Mouse (Mus musculus): ENCODE results near the gene Fbxo9.
"Not testable (repeated sequence)": the region's sequence is repeated elsewhere in the genome, so short reads cannot be mapped to it uniquely, and the experiment has no call there.

Fbxo9 gene

GRCm38 (mm10) chr9:78073291-78073690 lies 35.6 kb downstream of the Fbxo9 start:
- DNase-seq (ENCODE audit: extremely low read depth, low read depth, low spot score), result not testable (repeated sequence)

DNA sequence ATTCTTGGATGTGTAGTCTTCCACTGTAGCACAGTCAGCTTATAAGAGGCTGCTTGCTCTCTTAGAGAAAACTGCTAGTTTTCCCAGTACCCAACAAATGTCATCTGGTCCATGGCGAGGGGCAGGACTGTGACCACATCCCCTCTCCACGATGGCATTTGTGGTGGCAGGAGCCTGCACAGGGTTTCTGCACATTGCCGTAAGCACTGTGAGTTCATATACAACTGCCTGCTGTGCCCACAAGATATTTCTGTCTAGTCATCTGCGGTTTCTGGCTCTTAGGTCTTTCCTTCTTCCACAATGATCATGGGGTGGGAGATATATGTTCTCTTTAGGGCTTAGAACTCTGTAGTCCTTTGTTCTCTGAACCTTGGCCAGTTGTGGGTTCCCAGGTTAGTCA lies 37.2 kb downstream of the Fbxo9 start:
- no peak for DNase-seq (ENCODE audit: extremely low read depth, low read depth, low spot score)

DNA sequence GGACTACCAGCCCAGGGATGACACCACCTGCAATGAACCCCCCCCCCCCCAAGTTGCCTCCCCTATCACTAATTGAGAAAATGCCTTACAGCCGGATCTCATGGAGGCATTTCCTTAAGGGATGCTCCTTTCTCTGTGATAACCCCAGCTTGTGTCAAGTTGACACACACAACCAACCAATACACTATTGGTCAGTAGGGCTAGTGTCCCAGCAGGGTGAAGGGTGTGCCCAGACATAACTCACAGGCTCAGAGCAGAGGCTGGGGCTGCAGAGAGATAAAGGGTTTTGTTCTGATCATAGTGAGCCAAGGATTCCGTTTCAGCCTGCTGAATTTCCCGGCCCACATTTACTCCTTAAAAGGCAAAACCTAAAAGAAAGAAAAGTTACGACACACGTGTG lies 38.4 kb downstream of the Fbxo9 start:
- DNase-seq (ENCODE audit: extremely low read depth, low read depth, low spot score), result no peak

GRCm38 (mm10) chr9:78064121-78064520 lies 44.7 kb downstream of the Fbxo9 start:
- no peak for DNase-seq (ENCODE audit: extremely low read depth, low read depth, low spot score)

- DNase-seq (ENCODE audit: extremely low read depth, low read depth, low spot score), result no peak
Measured at GRCm38 (mm10) chr9:78062392-78062791, 46.5 kb downstream of the Fbxo9 start.

GRCm38 (mm10) chr9:78059525-78060120 lies 49.2 kb downstream of the Fbxo9 start:
- DNase-seq (ENCODE audit: extremely low read depth, low read depth, low spot score), result no peak

- no peak for DNase-seq (ENCODE audit: extremely low read depth, low read depth, low spot score)
Measured at GRCm38 (mm10) chr9:78054298-78054697, 54.6 kb downstream of the Fbxo9 start.

DNA sequence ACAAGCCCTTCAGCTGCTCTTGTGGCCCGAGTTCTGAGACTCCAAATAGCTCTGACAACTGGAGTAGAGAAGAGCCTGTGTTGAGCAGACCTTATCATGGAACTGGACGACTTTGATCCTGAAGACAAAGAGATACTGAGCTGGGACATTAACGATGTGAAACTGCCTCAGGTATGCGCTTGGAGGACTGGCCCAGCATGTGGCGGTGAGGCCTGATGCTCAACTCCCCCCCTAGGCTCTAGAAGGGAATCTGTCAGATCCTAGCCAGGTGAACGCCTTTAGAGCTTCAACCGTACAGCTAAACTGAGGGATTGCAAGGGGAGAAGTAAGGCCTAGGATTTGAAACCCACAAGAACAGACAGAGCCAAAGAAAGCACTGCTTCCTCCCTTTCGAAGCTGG lies 55.0 kb downstream of the Fbxo9 start:
- no peak for DNase-seq (ENCODE audit: extremely low read depth, low read depth, low spot score)

- no peak for DNase-seq (ENCODE audit: extremely low read depth, low read depth, low spot score)
Measured at GRCm38 (mm10) chr9:78051677-78052076, 57.2 kb downstream of the Fbxo9 start, which contains the start of gene Gcm1. Gcm1 (plus strand) TSS chr9:78051924.

- DNase-seq (ENCODE audit: extremely low read depth, low read depth, low spot score), result no peak
Measured at GRCm38 (mm10) chr9:78050452-78050970, 58.4 kb downstream of the Fbxo9 start.

DNA sequence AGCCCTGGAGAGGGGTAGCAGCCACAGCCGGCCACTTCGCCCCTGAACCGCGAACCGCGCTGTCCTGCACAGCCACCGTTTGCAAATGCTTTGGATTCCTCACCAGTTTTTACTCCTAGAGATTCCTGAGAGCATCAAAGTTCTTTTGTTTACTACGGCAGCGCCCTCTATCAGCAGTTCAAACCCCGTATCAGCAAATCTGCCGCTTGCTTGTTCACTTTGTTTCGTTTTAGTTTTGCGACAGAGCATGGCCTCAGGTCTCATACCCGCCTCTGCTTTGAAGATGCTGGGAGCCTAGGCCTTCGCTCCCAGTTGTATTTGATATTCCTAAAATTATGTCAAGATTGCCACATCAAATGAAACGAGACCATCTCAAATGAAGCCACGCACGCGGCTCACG lies 62.1 kb downstream of the Fbxo9 start:
- no peak for DNase-seq (ENCODE audit: extremely low read depth, low read depth, low spot score)

GRCm38 (mm10) chr9:78045171-78045570 lies 63.7 kb downstream of the Fbxo9 start:
- DNase-seq (ENCODE audit: extremely low read depth, low read depth, low spot score), result no peak

DNA sequence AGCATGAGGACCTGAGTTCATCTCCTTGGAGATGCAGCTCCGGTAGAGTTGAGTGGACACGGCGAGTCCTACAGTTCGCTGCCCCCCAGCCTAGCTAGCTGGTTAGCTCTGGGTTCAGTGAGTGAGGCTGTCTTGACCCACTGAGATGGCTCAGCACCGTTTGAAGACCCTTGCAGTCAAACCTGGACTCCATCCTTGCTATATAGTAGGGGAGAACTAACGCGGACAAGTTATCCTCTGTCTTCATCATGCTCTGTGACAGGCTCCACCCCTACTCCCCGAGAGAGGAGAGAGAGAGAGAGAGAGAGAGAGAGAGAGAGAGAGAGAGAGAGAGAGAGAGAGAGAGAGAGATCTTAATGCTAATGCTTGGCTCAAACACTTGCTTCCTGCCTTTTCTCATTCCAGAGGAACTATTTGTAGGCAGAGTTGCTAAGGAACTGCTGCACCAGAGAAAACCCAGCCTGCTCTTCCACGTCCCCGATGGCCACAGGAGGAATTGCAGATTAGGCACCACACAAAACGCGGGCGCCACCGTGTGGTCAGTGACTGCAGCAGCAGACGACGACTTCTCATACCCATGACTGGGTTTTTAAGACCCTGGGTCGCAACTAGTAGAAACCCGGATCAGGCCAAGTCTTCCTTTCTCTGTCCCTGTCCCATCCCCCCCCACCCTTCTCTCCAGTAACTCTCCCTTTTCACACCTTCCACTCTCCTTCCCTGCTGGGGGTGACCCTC lies 69.9 kb downstream of the Fbxo9 start:
- DNase-seq (ENCODE audit: extremely low read depth, low read depth, low spot score), result no peak

DNA sequence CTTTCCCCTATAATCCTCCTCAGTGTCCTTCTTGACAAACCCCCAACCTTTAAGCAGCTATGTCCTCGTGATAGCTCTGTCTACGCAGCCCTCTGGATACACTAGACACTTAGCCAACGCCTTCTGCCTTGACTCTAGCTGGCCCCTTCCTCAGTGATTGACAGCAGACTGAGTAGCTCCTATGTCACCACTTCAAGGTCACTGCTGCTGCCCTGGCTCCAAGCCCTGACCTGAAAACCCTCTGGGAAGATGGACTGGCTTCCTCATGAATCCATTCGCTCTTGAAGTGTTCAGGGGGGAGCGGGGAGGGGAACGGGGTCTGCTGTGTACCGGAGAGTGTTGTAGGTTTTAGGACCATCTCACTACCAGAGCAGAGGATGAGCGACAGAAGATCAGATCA lies 73.0 kb downstream of the Fbxo9 start:
- no peak for DNase-seq (ENCODE audit: extremely low read depth, low read depth, low spot score)

- DNase-seq (ENCODE audit: extremely low read depth, low read depth, low spot score), result no peak
Measured at GRCm38 (mm10) chr9:78035296-78035695, 73.6 kb downstream of the Fbxo9 start.

- no peak for DNase-seq (ENCODE audit: extremely low read depth, low read depth, low spot score)
Measured at GRCm38 (mm10) chr9:78032930-78033329, 75.9 kb downstream of the Fbxo9 start.
